Comparison of ENCODE assay signal across 8 mouse cellular contexts in genomic region chr5:118169222-118170221, GRCm38 (mm10). TPM values are rescaled to one million over a fixed set of nuclear protein-coding genes. Genes with fewer than 3 reads are reported as not detected.
DNase-seq lines count a peak whose midpoint lies in the region; ATAC-seq lines count a peak whose summit lies in the region.

No protein-coding gene starts in this region.

- H3K4me1 ChIP-seq in kidney, embryonic 15.5 days: peaks cover 31% of the 10 kb centered on the region
- peaks cover 12% of the 10 kb centered on the region; the same call in 1 of the 2 replicates for H3K4me1 ChIP-seq in embryonic facial prominence, embryonic 14.5 days (ENCODE audit: control insufficient read depth, insufficient read depth, low read length)
- peaks cover 25% of the 10 kb centered on the region for H3K4me1 ChIP-seq in intestine, embryonic 15.5 days (replicated peaks)
- H3K4me1 ChIP-seq in midbrain, embryonic 14.5 days (ENCODE audit: control insufficient read depth, insufficient read depth, low read length): peaks cover 13% of the 10 kb centered on the region; the same call in 1 of the 2 replicates

- peak overlapping the region; percentile 98 for H3K4me2 ChIP-seq in kidney, embryonic 15.5 days
- H3K4me2 ChIP-seq in embryonic facial prominence, embryonic 14.5 days (ENCODE audit: low read depth, low read length): peak overlapping the region; percentile 99
- peak overlapping the region; percentile 99 for H3K4me2 ChIP-seq in intestine, embryonic 15.5 days (replicated peaks)
- H3K4me2 ChIP-seq in midbrain, embryonic 14.5 days (ENCODE audit: low read length): peak overlapping the region; percentile 98

- no peak for DNase-seq in kidney, adult 9 months
- DNase-seq in adrenal gland, postnatal 14 days: peak; percentile 46
- DNase-seq in embryonic facial prominence, embryonic 14.5 days (ENCODE audit: low spot score): no peak
- peak; percentile 78 for DNase-seq in midbrain, embryonic 14.5 days
- no peak for DNase-seq in spleen, postnatal 10 days (ENCODE audit: low spot score in 2 of 2)
- no peak for DNase-seq in c-Kit-positive CD71-positive TER-119-positive erythroid progenitor cells, embryonic 14.5 days (ENCODE audit: low spot score)

- H3K9me3 ChIP-seq in kidney, embryonic 15.5 days (replicated peaks): no peaks in the 10 kb centered on the region
- H3K9me3 ChIP-seq in embryonic facial prominence, embryonic 14.5 days (ENCODE audit: control insufficient read depth, low read length): no peaks in the 10 kb centered on the region
- H3K9me3 ChIP-seq in intestine, embryonic 15.5 days: no peaks in the 10 kb centered on the region
- H3K9me3 ChIP-seq in midbrain, embryonic 14.5 days (ENCODE audit: control insufficient read depth, low read length): no peaks in the 10 kb centered on the region

- peak overlapping the region; percentile 48; the same call in 1 of the 2 replicates for H3K9ac ChIP-seq in kidney, embryonic 15.5 days
- peak overlapping the region; percentile 59 for H3K9ac ChIP-seq in embryonic facial prominence, embryonic 14.5 days (ENCODE audit: low read depth, low read length)
- H3K9ac ChIP-seq in intestine, embryonic 15.5 days: no peak overlapping the region; the same call in 1 of the 2 replicates
- H3K9ac ChIP-seq in midbrain, embryonic 14.5 days (replicated peaks; ENCODE audit: low read length): peak overlapping the region; percentile 62

- H3K27ac ChIP-seq in kidney, embryonic 15.5 days: no peak overlapping the region
- no peak overlapping the region for H3K27ac ChIP-seq in embryonic facial prominence, embryonic 14.5 days (replicated peaks; ENCODE audit: low read depth, low read length)
- H3K27ac ChIP-seq in intestine, embryonic 15.5 days: no peak overlapping the region
- H3K27ac ChIP-seq in midbrain, embryonic 14.5 days (replicated peaks; ENCODE audit: low read depth, low read length): no peak overlapping the region

- peaks cover 93% of the 10 kb centered on the region for H3K27me3 ChIP-seq in kidney, embryonic 15.5 days
- H3K27me3 ChIP-seq in embryonic facial prominence, embryonic 14.5 days (replicated peaks; ENCODE audit: control insufficient read depth, insufficient read depth, low read length): peaks cover 74% of the 10 kb centered on the region
- H3K27me3 ChIP-seq in intestine, embryonic 15.5 days (replicated peaks): peaks cover 68% of the 10 kb centered on the region
- peaks cover 66% of the 10 kb centered on the region for H3K27me3 ChIP-seq in midbrain, embryonic 14.5 days (ENCODE audit: control insufficient read depth, insufficient read depth, low read length)

- 0 out of 2 replicates have a peak, but pooled peaks have one; percentile 16 for ATAC-seq in kidney, embryonic 15.5 days (replicated peaks; ENCODE audit: low FRiP score)
- ATAC-seq in embryonic facial prominence, embryonic 14.5 days (ENCODE audit: low read depth): peak; percentile 35
- ATAC-seq in intestine, embryonic 15.5 days: peak; percentile 54
- peak; percentile 69 for ATAC-seq in midbrain, embryonic 14.5 days (ENCODE audit: low FRiP score, low TSS enrichment)

- H3K36me3 ChIP-seq in kidney, embryonic 15.5 days: no peaks in the 10 kb centered on the region
- H3K36me3 ChIP-seq in embryonic facial prominence, embryonic 14.5 days (ENCODE audit: control insufficient read depth, insufficient read depth, low read length): no peaks in the 10 kb centered on the region
- H3K36me3 ChIP-seq in intestine, embryonic 15.5 days: no peaks in the 10 kb centered on the region
- no peaks in the 10 kb centered on the region for H3K36me3 ChIP-seq in midbrain, embryonic 14.5 days (ENCODE audit: control insufficient read depth, insufficient read depth, low read length)

- peak overlapping the region; percentile 56 for H3K4me3 ChIP-seq in kidney, embryonic 15.5 days (replicated peaks)
- H3K4me3 ChIP-seq in embryonic facial prominence, embryonic 14.5 days (ENCODE audit: low read depth, low read length): peak overlapping the region; percentile 51
- peak overlapping the region; percentile 47 for H3K4me3 ChIP-seq in intestine, embryonic 15.5 days (replicated peaks)
- H3K4me3 ChIP-seq in midbrain, embryonic 14.5 days (replicated peaks; ENCODE audit: low read depth, low read length): peak overlapping the region; percentile 47

- WGBS in kidney, embryonic 15.5 days: under 1% methylated on average over 96 of the region's 117 CpGs
- WGBS in embryonic facial prominence, embryonic 14.5 days: under 1% methylated on average over 47 of the region's 117 CpGs
- WGBS in intestine, embryonic 15.5 days: under 1% methylated on average over 115 of the region's 117 CpGs
- under 1% methylated on average over 114 of the region's 117 CpGs for WGBS in midbrain, embryonic 14.5 days

RNA-seq across cellular contexts. Expression of gene Hrk, which starts 5.1 kb away (rescaled TPM):
- polyA plus RNA-seq in kidney, embryonic 15.5 days (2015; fragmentation: Nextera tagmentation; extraction: Ambion mirVana): 0.09 and 0.12 TPM in 2 replicates
- 0.22 and 0.71 TPM in 2 replicates for total RNA-seq in adrenal gland, postnatal 14 days (2021)
- polyA plus RNA-seq in embryonic facial prominence, embryonic 14.5 days (2014; fragmentation: Nextera tagmentation; extraction: Ambion mirVana): 0.29 and 0.38 TPM in 2 replicates
- polyA plus RNA-seq in intestine, embryonic 15.5 days (2015; fragmentation: Nextera tagmentation; extraction: Ambion mirVana): 0.11 and 0.25 TPM in 2 replicates
- 1.4 and 2.9 TPM in 2 replicates for polyA plus RNA-seq in midbrain, embryonic 14.5 days (2014; fragmentation: Nextera tagmentation; extraction: Ambion mirVana)

RNA-seq across cellular contexts. Expression of gene Fbxw8, which starts 14.3 kb away (rescaled TPM):
- 25.7 and 28.9 TPM in 2 replicates for polyA plus RNA-seq in kidney, embryonic 15.5 days (2015; fragmentation: Nextera tagmentation; extraction: Ambion mirVana)
- total RNA-seq in adrenal gland, postnatal 14 days (2021): 49.7 and 56.2 TPM in 2 replicates
- 31.7 and 32.2 TPM in 2 replicates for polyA plus RNA-seq in embryonic facial prominence, embryonic 14.5 days (2014; fragmentation: Nextera tagmentation; extraction: Ambion mirVana)
- polyA plus RNA-seq in intestine, embryonic 15.5 days (2015; fragmentation: Nextera tagmentation; extraction: Ambion mirVana): 20.7 and 22.6 TPM in 2 replicates
- polyA plus RNA-seq in midbrain, embryonic 14.5 days (2014; fragmentation: Nextera tagmentation; extraction: Ambion mirVana): 21.4 and 21.6 TPM in 2 replicates

Comparison
In these comparisons a context has a peak if more than half of its experiments do, and no peak if none do; other contexts are left out.
1. ATAC-seq: peak in every context shown above with its lines; median percentile 69 in midbrain, embryonic 14.5 days; 54 in intestine, embryonic 15.5 days; 35 in embryonic facial prominence, embryonic 14.5 days; 16 in kidney, embryonic 15.5 days.
2. DNase-seq: peak in adrenal gland, postnatal 14 days (single experiment) and midbrain, embryonic 14.5 days (single experiment); none in kidney, adult 9 months (single experiment), embryonic facial prominence, embryonic 14.5 days (single experiment), spleen, postnatal 10 days (0 of 2) and c-Kit-positive CD71-positive TER-119-positive erythroid progenitor cells, embryonic 14.5 days (single experiment).
3. Peak in every context shown above with its lines, with median percentiles within 50 percentile points of each other: H3K4me2 ChIP-seq and H3K4me3 ChIP-seq.